Comparison of ENCODE assay signal across 9 mouse cellular contexts in the genomic region with DNA sequence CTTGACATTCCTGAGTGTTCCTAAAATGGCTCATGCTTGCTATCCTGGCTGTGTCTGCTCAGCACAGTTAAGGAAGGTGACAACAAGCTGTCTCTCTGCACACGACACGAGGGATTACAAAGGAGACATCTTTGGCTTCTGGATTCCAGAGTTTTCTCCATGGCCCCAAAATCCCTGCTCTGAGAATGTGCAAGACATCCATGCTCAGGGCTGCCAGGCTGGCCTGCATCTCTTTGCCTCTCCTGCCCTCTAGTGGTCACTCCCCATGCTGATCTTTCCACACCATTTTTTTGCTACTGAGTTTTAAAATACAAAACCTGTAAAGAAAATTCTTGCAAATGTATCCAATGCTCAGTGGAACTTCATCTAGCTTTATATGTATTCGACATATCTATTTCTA. TPM values are rescaled to one million over a fixed set of nuclear protein-coding genes. Genes with fewer than 3 reads are reported as not detected.
A peak's percentile ranks its signal among the peaks of the same experiment; 100 is the strongest.
DNase-seq lines count a peak whose midpoint lies in the region; ATAC-seq and TF ChIP-seq lines count a peak whose summit lies in the region.
"Had no signal": no experiment of that assay in that cellular context is flagged by ENCODE, and none has a peak within 500 bp of the region (broad histone marks: within the 10 kb centered on the region; RNA-seq: fewer than 3 reads in every experiment).

No protein-coding gene starts in this region.

- H3K27me3 ChIP-seq in embryonic facial prominence, embryonic 11.5 days (ENCODE audit: control insufficient read depth, insufficient read depth, low read length) = no peaks in the 10 kb centered on the region
- H3K27me3 ChIP-seq in heart, embryonic 10.5 days (ENCODE audit: insufficient read depth, poor library complexity, severe bottlenecking) = no peaks in the 10 kb centered on the region
- no peaks in the 10 kb centered on the region for H3K27me3 ChIP-seq in lung, postnatal 0 days (replicated peaks; ENCODE audit: insufficient read depth, low read length)

- H3K4me3 ChIP-seq in embryonic facial prominence, embryonic 11.5 days (ENCODE audit: low read depth, low read length) = no peak overlapping the region
- H3K4me3 ChIP-seq in heart, embryonic 10.5 days = no peak overlapping the region
- H3K4me3 ChIP-seq in lung, postnatal 0 days (ENCODE audit: low read depth, low read length) = no peak overlapping the region

- H3K9ac ChIP-seq in embryonic facial prominence, embryonic 11.5 days (replicated peaks; ENCODE audit: low read length) = no peak overlapping the region
- H3K9ac ChIP-seq in lung, postnatal 0 days (replicated peaks; ENCODE audit: low read depth) = no peak overlapping the region

- H3K27ac ChIP-seq in embryonic facial prominence, embryonic 11.5 days (replicated peaks; ENCODE audit: low read depth, low read length) = no peak overlapping the region
- H3K27ac ChIP-seq in heart, embryonic 10.5 days = no peak overlapping the region
- no peak overlapping the region for H3K27ac ChIP-seq in lung, postnatal 0 days (ENCODE audit: low read length)

- DNase-seq in adrenal gland, postnatal 25 days = peak; percentile 69
- peak; percentile 85 for DNase-seq in embryonic facial prominence, embryonic 11.5 days (ENCODE audit: low spot score)
- DNase-seq in heart, embryonic 10.5 days (ENCODE audit: low spot score) = peak; percentile 81
- DNase-seq in layer of hippocampus, adult 11-12 months (ENCODE audit: low spot score) = peak; percentile 87
- peak; percentile 80 for DNase-seq in lung, postnatal 0 days (ENCODE audit: low spot score)
- peak; percentile 66 for DNase-seq in retina, postnatal 7 days (ENCODE audit: low read depth, low spot score)
- DNase-seq in thymus, postnatal 4 days = peak; percentile 82

- TF ChIP-seq EP300 in lung, postnatal 0 days (IDR thresholded peaks at IDR 0.05) = no peak

- H3K9me3 ChIP-seq in embryonic facial prominence, embryonic 11.5 days (replicated peaks; ENCODE audit: control insufficient read depth, low read length) = no peaks in the 10 kb centered on the region
- H3K9me3 ChIP-seq in heart, embryonic 10.5 days = no peaks in the 10 kb centered on the region
- H3K9me3 ChIP-seq in lung, postnatal 0 days (ENCODE audit: low read length) = no peaks in the 10 kb centered on the region

- 0 out of 2 replicates have a peak, but pooled peaks cover 2% of the 10 kb centered on the region for H3K4me1 ChIP-seq in embryonic facial prominence, embryonic 11.5 days (ENCODE audit: control insufficient read depth, insufficient read depth, low read length)
- peaks cover 15% of the 10 kb centered on the region for H3K4me1 ChIP-seq in heart, embryonic 10.5 days
- H3K4me1 ChIP-seq in lung, postnatal 0 days (ENCODE audit: insufficient read depth, low read depth, low read length) = peaks cover 7% of the 10 kb centered on the region; the same call in 1 of the 2 replicates

- ATAC-seq in CD4-positive, CD25-positive, alpha-beta regulatory T cell, adult 4 months = peak; percentile 32
- ATAC-seq in embryonic facial prominence, embryonic 11.5 days (replicated peaks; ENCODE audit: insufficient number of reproducible peaks, low FRiP score, low TSS enrichment, low read depth) = peak; percentile 62; the same call in 1 of the 2 replicates
- ATAC-seq in lung, postnatal 0 days = no peak

- H3K4me2 ChIP-seq in embryonic facial prominence, embryonic 11.5 days (ENCODE audit: low read depth, low read length) = no peak overlapping the region
- H3K4me2 ChIP-seq in lung, postnatal 0 days (replicated peaks; ENCODE audit: low read depth, low read length) = no peak overlapping the region

- TF ChIP-seq CTCF in lung, postnatal 0 days (IDR thresholded peaks at IDR 0.05) = peak; percentile 89

- H3K36me3 ChIP-seq in embryonic facial prominence, embryonic 11.5 days (replicated peaks; ENCODE audit: control insufficient read depth, insufficient read depth, low read depth, low read length) = no peaks in the 10 kb centered on the region
- H3K36me3 ChIP-seq in heart, embryonic 10.5 days = no peaks in the 10 kb centered on the region
- no peaks in the 10 kb centered on the region for H3K36me3 ChIP-seq in lung, postnatal 0 days (ENCODE audit: insufficient read depth, low read length)

- WGBS in embryonic facial prominence, embryonic 11.5 days = 15% methylated on average over 3 of the region's 3 CpGs
- WGBS in heart, embryonic 10.5 days = 0% methylated on average over 3 of the region's 3 CpGs
- WGBS in lung, postnatal 0 days = 8% methylated on average over 3 of the region's 3 CpGs

RNA-seq across cellular contexts. Expression of a gene that starts 23.5 kb away (rescaled TPM):
- polyA plus RNA-seq in CD4-positive, CD25-positive, alpha-beta regulatory T cell, adult 4 months (2017; shearing (Covaris generic)) = not detected
- total RNA-seq in adrenal gland, postnatal 25 days (2021) = not detected in 2 replicates
- not detected in 2 replicates for polyA plus RNA-seq in embryonic facial prominence, embryonic 11.5 days (2014; fragmentation: Nextera tagmentation; extraction: Ambion mirVana)
- polyA plus RNA-seq in heart, embryonic 10.5 days (2016; fragmentation: Nextera tagmentation; extraction: Ambion mirVana) = not detected in 2 replicates
- 9.9 and 10.8 TPM in 2 replicates for polyA plus RNA-seq in lung, postnatal 0 days (2015; fragmentation: Nextera tagmentation; extraction: Ambion mirVana)
- polyA plus RNA-seq: heart, embryonic 14.5 days had no signal

RNA-seq across cellular contexts. Expression of a gene that starts 34.4 kb away (rescaled TPM):
- polyA plus RNA-seq in CD4-positive, CD25-positive, alpha-beta regulatory T cell, adult 4 months (2017; shearing (Covaris generic)) = 100 to 1,000 TPM; 195 to 267 TPM
- 78.7 and 81.6 TPM in 2 replicates for total RNA-seq in adrenal gland, postnatal 25 days (2021)
- polyA plus RNA-seq in embryonic facial prominence, embryonic 11.5 days (2014; fragmentation: Nextera tagmentation; extraction: Ambion mirVana) = 37.1 and 38.9 TPM in 2 replicates
- 31.5 and 36.8 TPM in 2 replicates for polyA plus RNA-seq in heart, embryonic 10.5 days (2016; fragmentation: Nextera tagmentation; extraction: Ambion mirVana)
- polyA plus RNA-seq in lung, postnatal 0 days (2015; fragmentation: Nextera tagmentation; extraction: Ambion mirVana) = 110 and 122 TPM in 2 replicates
